Mouse (Mus musculus): ENCODE results near the gene Mtf1.

GRCm38 (mm10) chr4:124840998-124841397, 39.1 kb downstream of the Mtf1 start:
- TF ChIP-seq CTCF (IDR thresholded peaks at IDR 0.05; ENCODE audit: extremely low read depth, insufficient read depth, insufficient read length, insufficient replicate concordance) (no peak), POLR2A (IDR thresholded peaks at IDR 0.05; ENCODE audit: low read depth, low read length) (no peak)
